Mouse (Mus musculus) activated CD4-positive, CD25-positive, alpha-beta regulatory T cell, adult 9 weeks (primary cell): Measurements from ENCODE around the gene Eml6. TPM values are rescaled to one million over a fixed set of nuclear protein-coding genes. Genes with fewer than 3 reads are reported as not detected.

Experiments used
- polyA plus RNA-seq: library from polyadenylated mRNA; unstranded; fragments of 100-300 nt; shearing (Covaris generic); gene quantifications from one replicate; pipeline ENCODE4 v1.2.1, GENCODE M21; 2017

Gene Eml6
- 0.39 TPM for polyA plus RNA-seq

DNA sequence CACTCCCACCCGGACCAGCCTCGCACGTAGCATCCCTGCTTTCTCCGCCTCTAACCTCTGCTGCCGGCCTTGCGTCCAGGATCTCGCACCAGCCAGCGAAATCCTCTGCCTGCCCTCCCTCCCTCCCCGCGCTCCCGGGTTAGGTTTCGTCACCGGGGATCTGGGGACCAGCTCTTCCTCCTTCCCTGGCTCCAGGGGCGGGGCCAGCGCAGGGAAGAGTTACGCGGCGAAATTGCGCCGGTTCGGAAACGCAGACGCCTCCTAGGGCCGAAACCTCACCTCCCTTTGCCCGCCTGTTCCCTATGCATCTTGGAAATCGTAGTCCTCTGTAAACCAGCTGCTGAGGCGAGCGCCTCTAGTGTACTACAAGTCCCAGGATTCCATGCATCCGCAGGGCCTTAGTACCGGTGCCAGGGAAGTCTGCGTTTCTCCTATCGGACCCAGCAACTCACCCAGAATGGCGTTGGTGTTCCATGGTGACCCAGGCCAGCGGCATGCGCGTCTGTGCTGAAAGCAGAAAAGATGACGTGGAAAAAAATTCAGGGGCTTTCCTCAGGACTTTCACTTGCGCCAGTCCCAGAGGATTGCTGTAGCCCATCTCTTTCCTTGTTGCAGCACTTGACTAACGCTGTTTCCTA is at the start of gene Eml6:
Gene Eml6, minus strand, starts transcription at position 199 of the 638 bp plus-strand sequence.

DNA sequence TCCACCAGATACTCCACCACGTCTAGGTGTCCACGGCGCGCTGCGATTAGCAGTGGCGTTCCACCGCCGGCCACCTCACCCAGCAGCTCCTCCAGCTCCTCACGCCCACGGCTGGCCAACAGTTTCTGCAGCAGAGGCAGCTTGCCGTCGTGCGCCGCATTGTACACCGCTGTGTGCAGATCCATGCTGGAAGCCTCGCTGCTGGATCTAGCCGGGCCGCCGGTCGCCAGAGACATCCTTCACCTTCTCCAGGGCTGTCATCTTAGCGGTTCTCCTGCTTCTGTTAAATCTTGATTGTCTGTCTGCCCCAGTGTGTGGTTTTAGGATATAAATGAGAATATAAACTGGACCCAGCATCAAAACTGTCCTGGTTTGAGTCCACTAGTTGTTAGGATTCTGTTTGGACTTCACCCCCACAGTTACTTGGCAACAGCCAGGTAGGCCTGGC is 200.5 kb downstream of the Eml6 start, which contains the start of gene 4931440F15Rik:
Gene 4931440F15Rik, minus strand, starts transcription at position 398 of the 448 bp plus-strand sequence.

Other genes with a start within 250 kb of the Eml6 start
- not detected for gene 4931440F15Rik, start 200.4 kb downstream of the Eml6 start, polyA plus RNA-seq
- gene Sptbn1, start 242.1 kb upstream of the Eml6 start, polyA plus RNA-seq = 138 TPM